Mouse (Mus musculus): Measurements from ENCODE around the gene Auts2. TPM values are rescaled to one million over a fixed set of nuclear protein-coding genes. Genes with fewer than 3 reads are reported as not detected.

The Auts2 gene
- polyA plus RNA-seq, 1 experiment: 0.55 TPM

DNA sequence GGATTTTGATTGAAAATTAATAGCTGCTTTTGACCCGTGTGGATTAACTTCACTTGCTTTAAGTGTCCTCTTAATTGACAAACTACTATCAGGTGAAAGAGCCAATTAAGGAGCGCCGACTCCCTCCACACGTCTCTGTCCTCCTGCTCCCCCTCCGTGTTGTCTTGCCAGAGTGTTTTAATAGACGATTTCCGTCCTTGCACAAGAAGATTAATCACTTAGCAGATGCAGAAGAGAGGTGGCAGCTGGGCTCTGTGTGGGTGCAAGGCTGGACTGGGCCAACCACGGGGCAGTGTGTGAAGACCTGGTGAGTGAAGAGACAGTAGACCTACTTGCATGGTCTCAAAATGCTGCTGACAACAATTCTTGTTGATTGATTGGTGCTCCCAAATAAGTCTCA, 800.1 kb downstream of the Auts2 start:
- no peaks in the 10 kb centered on the region for H3K4me1 ChIP-seq (ENCODE audit: control insufficient read depth, insufficient read depth, low read length)
- TF ChIP-seq POLR2A (IDR thresholded peaks at IDR 0.05; ENCODE audit: borderline replicate concordance, low read depth, low read length) (no peak), CTCF (IDR thresholded peaks at IDR 0.05; ENCODE audit: low read depth, low read length) (no peak)
- H3K4me3 ChIP-seq (ENCODE audit: insufficient read depth, low read length): no peak overlapping the region
- no peak overlapping the region for H3K27ac ChIP-seq (ENCODE audit: insufficient read depth, low read depth, low read length)

GRCm38 (mm10) chr5:131737476-131737875, 805.7 kb downstream of the Auts2 start:
- Histone ChIP-seq H3K27ac (ENCODE audit: insufficient read depth, low read depth, low read length) (no peak overlapping the region), H3K4me3 (ENCODE audit: insufficient read depth, low read length) (no peak overlapping the region)
- TF ChIP-seq CTCF (IDR thresholded peaks at IDR 0.05; ENCODE audit: low read depth, low read length): no peak
- no peak for TF ChIP-seq POLR2A (IDR thresholded peaks at IDR 0.05; ENCODE audit: borderline replicate concordance, low read depth, low read length)

GRCm38 (mm10) chr5:131733324-131733660, 809.9 kb downstream of the Auts2 start:
- H3K27ac ChIP-seq (ENCODE audit: insufficient read depth, low read depth, low read length): no peak overlapping the region
- TF ChIP-seq POLR2A (IDR thresholded peaks at IDR 0.05; ENCODE audit: borderline replicate concordance, low read depth, low read length) (no peak), CTCF (IDR thresholded peaks at IDR 0.05; ENCODE audit: low read depth, low read length) (no peak)
- no peak overlapping the region for H3K4me3 ChIP-seq (ENCODE audit: insufficient read depth, low read length)
- no peaks in the 10 kb centered on the region for H3K4me1 ChIP-seq (ENCODE audit: control insufficient read depth, insufficient read depth, low read length)

More at GRCm38 (mm10) chr5:131737476-131737875, 805.7 kb downstream of the Auts2 start:
- H3K4me1 ChIP-seq (ENCODE audit: control insufficient read depth, insufficient read depth, low read length): no peaks in the 10 kb centered on the region

DNA sequence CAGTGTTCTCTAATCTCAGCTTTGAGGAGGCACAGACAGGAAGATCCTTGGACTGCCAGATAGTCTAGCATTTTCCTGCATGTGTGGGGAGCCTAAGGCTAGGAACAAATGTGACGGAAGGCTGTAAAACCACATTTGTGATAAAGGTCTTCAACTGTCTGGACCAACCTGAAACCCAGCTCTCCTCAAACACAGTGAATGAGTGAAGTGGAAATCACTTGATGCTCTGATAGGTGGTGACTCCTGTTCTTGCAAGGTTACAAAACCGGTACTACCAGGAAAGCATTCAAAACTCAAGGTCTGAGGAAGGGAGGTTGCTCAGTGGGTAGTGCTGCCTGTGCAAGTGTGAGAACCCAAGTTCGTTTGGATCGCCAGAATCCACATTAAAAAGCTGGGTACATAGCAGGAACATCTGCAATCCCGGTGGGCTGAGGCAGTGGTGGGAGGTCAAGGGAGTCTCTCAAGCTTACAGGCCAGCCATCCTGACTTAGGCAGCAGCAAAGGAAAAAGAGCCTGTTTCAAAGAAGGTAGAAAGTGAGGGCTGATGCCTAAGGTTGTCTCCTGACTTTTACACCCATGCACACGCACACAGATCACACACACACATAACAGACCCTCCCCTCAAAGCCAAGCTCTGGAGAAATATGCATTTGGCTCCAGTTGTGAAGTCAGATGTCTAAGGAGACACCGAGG, 810.4 kb downstream of the Auts2 start:
- Histone ChIP-seq H3K27ac (ENCODE audit: insufficient read depth, low read depth, low read length) (no peak overlapping the region), H3K4me1 (ENCODE audit: control insufficient read depth, insufficient read depth, low read length) (no peaks in the 10 kb centered on the region), H3K4me3 (ENCODE audit: insufficient read depth, low read length) (no peak overlapping the region)
- TF ChIP-seq CTCF (IDR thresholded peaks at IDR 0.05; ENCODE audit: low read depth, low read length) (no peak), POLR2A (IDR thresholded peaks at IDR 0.05; ENCODE audit: borderline replicate concordance, low read depth, low read length) (no peak)

DNA sequence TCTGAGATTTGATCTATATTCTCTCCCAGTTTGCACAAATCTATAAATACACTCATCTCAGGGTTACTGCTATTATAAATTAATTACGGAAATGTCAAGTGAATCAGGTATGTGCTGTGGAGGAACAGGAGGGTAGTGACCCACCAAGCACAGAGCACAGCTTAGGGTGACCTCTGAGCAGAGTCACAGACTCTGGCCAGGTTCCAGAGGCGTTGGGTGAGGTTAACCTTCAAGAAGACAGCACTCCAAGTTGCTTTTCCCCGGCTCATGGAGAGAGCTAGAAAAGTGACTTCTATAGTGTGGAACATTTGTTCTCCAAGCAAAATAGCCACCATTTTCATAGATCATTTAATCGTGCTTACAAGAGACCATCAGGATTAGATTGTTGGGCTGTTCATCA, 813.7 kb downstream of the Auts2 start:
- H3K4me1 ChIP-seq (ENCODE audit: control insufficient read depth, insufficient read depth, low read length): no peaks in the 10 kb centered on the region
- no peak overlapping the region for H3K27ac ChIP-seq (ENCODE audit: insufficient read depth, low read depth, low read length)
- TF ChIP-seq CTCF (IDR thresholded peaks at IDR 0.05; ENCODE audit: low read depth, low read length) (no peak), POLR2A (IDR thresholded peaks at IDR 0.05; ENCODE audit: borderline replicate concordance, low read depth, low read length) (no peak)
- no peak overlapping the region for H3K4me3 ChIP-seq (ENCODE audit: insufficient read depth, low read length)

GRCm38 (mm10) chr5:131727909-131728308, 815.2 kb downstream of the Auts2 start:
- Histone ChIP-seq H3K4me3 (ENCODE audit: insufficient read depth, low read length) (no peak overlapping the region), H3K4me1 (ENCODE audit: control insufficient read depth, insufficient read depth, low read length) (no peaks in the 10 kb centered on the region), H3K27ac (ENCODE audit: insufficient read depth, low read depth, low read length) (no peak overlapping the region)
- TF ChIP-seq POLR2A (IDR thresholded peaks at IDR 0.05; ENCODE audit: borderline replicate concordance, low read depth, low read length): no peak
- no peak for TF ChIP-seq CTCF (IDR thresholded peaks at IDR 0.05; ENCODE audit: low read depth, low read length)

- TF ChIP-seq POLR2A (IDR thresholded peaks at IDR 0.05; ENCODE audit: borderline replicate concordance, low read depth, low read length) (no peak), CTCF (IDR thresholded peaks at IDR 0.05; ENCODE audit: low read depth, low read length) (no peak)
- H3K4me1 ChIP-seq (ENCODE audit: control insufficient read depth, insufficient read depth, low read length): no peaks in the 10 kb centered on the region
- no peak overlapping the region for H3K4me3 ChIP-seq (ENCODE audit: insufficient read depth, low read length)
- no peak overlapping the region for H3K27ac ChIP-seq (ENCODE audit: insufficient read depth, low read depth, low read length)
Measured at GRCm38 (mm10) chr5:131724508-131724907, 818.6 kb downstream of the Auts2 start.

- Histone ChIP-seq H3K27ac (ENCODE audit: insufficient read depth, low read depth, low read length) (no peak overlapping the region), H3K4me1 (ENCODE audit: control insufficient read depth, insufficient read depth, low read length) (no peaks in the 10 kb centered on the region), H3K4me3 (ENCODE audit: insufficient read depth, low read length) (no peak overlapping the region)
- TF ChIP-seq POLR2A (IDR thresholded peaks at IDR 0.05; ENCODE audit: borderline replicate concordance, low read depth, low read length) (no peak), CTCF (IDR thresholded peaks at IDR 0.05; ENCODE audit: low read depth, low read length) (no peak)
Measured at GRCm38 (mm10) chr5:131722791-131723190, 820.4 kb downstream of the Auts2 start.

DNA sequence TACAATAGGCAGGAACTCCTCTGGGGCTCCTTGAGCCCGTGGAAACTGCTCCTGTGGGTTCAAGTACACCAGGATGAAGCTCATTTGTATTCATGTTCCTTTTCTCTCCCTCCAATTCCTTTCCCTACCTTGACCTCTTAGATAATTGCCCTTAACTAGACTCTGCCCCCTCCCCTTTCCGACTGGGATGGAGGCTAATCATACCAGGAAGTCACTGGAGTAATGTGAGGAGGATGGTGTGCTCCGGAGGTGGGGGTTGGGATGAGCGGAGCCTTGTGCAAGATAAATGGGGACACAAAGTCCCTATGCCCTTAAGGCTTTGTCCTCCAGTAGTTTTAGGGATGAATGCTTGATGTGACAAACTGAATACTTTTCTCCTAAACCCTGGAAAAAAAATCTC, 820.8 kb downstream of the Auts2 start:
- no peak for TF ChIP-seq CTCF (IDR thresholded peaks at IDR 0.05; ENCODE audit: low read depth, low read length)
- TF ChIP-seq POLR2A (IDR thresholded peaks at IDR 0.05; ENCODE audit: borderline replicate concordance, low read depth, low read length): no peak
- no peaks in the 10 kb centered on the region for H3K4me1 ChIP-seq (ENCODE audit: control insufficient read depth, insufficient read depth, low read length)
- H3K4me3 ChIP-seq (ENCODE audit: insufficient read depth, low read length): no peak overlapping the region
- no peak overlapping the region for H3K27ac ChIP-seq (ENCODE audit: insufficient read depth, low read depth, low read length)

DNA sequence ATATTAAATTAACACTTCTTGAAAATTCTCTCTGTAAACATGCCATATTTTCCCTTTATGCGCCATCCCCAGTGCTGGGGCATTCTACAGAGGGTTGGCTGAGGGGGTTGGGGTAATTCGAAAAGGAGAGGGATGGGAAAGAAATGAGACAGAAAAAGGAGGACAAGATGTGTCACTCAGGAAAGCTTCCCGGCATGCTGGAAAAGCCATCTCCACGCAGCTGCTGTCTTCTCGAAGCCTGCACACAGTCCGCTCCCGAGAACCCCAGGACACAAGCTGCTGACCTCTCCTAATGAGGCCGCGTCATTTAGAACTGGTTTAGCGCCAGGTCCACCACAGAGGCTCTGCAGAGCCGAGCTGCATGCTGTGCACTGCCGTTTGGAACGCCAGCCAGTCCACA, 825.1 kb downstream of the Auts2 start:
- TF ChIP-seq CTCF (IDR thresholded peaks at IDR 0.05; ENCODE audit: low read depth, low read length) (no peak), POLR2A (IDR thresholded peaks at IDR 0.05; ENCODE audit: borderline replicate concordance, low read depth, low read length) (no peak)

More for the DNA sequence above, 825.1 kb downstream of the Auts2 start:
- Histone ChIP-seq H3K4me3 (ENCODE audit: insufficient read depth, low read length) (no peak overlapping the region), H3K4me1 (ENCODE audit: control insufficient read depth, insufficient read depth, low read length) (no peaks in the 10 kb centered on the region), H3K27ac (ENCODE audit: insufficient read depth, low read depth, low read length) (no peak overlapping the region)

Data from bone marrow macrophage, adult 2 months (primary cell).